Mouse (Mus musculus): Measurements from ENCODE around the gene Myadml2.
A peak's percentile ranks its signal among the peaks of the same experiment; 100 is the strongest.

Myadml2 gene

DNA sequence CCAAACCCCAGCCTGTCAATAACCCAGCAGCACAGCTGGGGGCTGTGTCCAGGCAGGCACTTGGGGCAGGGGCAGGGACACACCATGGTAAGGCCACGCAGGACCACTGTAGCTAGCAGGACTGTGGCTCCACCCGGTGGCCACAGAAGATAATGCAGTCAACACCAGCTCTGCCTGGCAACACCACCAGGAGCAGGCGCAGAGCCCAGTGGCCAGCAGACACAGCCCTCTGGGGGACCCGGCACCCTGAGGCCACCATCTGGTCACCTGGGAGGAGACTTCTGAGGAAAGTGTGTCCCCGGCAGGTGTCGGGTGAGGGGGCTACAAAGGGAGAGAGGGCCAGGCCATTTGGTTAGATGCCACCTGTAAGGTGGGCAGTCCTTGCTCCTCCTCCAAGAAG, 35.2 kb downstream of the Myadml2 start:
- ATAC-seq (ENCODE audit: low TSS enrichment), result 0 out of 2 replicates have a peak, but pooled peaks have one; percentile 21

DNA sequence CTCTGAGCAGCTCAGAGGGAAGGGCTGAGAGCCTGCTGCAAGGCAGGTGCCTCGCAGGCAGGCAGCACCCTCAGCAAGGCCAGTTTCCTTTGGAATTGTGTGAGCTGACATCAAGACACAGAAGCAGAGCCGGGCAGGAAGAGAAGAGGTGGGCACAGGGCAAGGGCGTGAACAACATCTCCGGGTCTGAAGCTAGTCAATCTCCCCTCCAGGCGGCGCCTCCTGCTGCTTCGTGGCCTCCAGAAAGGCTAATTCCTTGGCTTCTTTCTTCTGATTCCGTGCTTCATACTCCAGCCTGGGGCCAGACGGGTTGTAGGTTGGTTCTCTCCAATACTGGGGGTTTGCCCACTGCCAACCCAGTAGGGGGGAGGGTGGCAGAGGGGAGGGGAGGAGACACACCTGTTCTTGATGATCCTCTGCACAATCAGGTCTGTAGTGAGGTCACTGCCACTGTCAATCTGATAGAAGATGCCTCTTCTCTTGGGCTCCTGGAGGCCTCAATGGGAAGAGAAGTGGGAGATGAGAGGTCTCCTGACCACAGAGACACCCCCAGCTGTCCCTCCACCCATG, 37.4 kb downstream of the Myadml2 start:
- ATAC-seq (ENCODE audit: low TSS enrichment), result no peak

DNA sequence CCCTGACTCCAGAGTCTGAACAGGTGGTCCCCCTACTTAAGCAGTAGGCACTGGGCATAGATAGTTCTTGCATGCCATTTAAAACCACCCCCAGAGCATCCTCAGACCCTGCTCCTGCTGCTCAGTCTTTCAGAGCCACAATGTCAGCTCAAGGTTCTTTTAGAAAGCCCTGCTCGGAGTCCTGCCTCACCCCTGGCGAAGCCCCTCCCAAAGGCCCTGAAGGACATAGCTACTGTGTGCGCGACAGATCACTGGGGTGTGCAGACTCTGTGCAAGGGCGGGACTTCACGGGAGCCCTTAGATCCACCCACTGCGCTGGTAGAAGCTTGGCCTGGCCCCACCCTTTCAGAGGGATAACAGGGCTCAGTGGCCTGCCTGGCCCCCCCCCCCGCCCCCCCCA, 38.7 kb downstream of the Myadml2 start:
- peak; percentile 12; the same call in 1 of the 2 replicates for ATAC-seq (ENCODE audit: low TSS enrichment)

DNA sequence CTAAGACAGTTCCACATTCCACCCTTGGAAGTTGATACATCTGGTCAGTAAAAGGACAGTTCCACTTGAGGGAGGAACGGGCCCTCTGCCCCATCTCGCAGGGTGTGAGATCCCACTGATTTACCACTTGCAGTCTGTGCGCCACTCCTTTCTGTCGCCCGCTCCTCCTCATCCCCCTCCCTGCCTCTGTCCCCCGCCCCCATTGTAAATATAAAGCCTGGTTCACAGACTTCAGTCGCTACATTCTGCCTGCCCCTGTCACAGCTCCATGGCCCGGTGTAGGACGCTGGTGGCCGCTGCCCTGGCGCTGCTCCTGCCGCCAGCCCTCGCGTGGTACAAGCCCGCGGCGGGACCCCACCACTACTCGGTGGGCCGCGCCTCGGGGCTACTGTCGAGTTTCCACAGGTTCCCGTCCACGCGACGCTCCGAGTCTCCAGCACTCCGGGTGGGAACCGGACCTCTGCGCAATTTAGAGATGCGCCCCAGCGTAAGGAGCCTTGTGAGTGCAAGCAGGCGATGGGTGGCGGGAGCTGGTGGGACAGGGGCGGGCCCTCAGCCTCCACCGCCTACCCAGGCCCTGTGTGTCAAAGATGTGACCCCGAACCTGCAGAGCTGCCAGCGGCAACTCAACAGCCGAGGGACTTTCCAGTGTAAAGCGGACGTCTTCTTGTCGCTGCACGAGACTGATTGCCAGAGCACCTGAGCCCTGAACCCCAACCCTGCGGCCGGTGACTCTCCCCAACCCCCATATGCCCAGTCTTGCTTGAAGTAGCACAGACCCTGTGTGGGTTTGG, 39.5 kb downstream of the Myadml2 start, which contains the start of gene Npb:
Npb (plus strand) TSS at position 237 of the 794 bp plus-strand sequence.
- no peak for ATAC-seq (ENCODE audit: low TSS enrichment)

DNA sequence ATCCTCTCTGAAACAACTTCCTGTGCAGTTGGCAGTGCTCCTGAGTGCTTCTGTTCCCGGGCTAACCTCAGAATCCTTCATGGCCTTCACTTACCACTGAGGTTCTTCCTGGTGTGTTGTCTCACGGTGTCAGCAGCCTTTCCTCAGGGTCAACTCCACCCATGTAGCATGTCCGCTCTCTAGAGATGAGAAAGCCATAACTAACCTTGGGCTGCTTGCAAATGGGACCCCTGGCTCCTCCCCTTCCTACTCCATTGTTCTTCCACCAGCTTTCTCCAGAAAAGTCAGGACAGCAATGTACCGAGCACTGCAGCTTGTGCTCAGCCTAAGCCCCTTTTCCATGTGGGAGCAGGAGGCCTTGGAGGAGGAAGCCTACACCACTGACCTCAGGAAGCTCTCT, 41.2 kb downstream of the Myadml2 start:
- ATAC-seq (ENCODE audit: low TSS enrichment), result no peak

DNA sequence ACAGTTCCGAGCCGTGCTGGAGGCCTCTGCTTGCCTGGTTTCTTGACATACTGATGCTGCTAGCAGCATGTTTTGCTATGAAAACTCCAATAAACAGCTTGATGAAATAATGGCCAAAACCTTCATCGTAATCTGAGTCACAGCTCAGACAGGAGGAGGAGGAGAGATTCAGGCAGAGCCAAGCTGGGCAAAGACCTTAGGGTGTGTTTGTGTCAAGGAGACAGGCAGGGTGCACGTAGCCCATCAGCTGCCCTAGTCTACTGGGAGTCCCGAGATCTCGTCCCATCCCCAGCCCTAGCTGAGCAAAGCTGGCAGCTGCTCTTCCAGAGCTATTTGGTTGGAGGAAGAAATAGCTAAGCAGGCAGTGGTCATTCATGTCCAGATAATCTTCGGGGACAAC, 42.3 kb downstream of the Myadml2 start:
- no peak for ATAC-seq (ENCODE audit: low TSS enrichment)

DNA sequence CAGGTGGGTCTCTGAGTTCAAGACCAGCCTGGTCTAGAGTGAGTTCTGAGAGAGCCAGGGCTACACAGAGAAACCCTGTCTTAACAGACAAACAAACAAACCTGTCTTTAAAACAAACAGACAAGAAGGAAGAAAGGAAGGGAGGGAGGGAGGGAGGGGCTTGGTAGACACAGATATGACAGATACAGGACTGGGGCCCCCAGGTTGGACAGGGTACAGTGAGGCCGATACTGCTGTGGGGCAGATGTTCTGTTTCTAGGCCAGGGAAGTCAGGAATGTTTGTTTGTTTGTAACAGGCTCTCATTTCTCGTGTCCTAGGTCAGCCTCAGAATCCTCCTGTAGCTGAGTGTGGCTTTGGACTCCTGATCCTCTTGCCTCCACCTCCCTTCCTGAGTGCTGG, 44.4 kb downstream of the Myadml2 start:
- ATAC-seq (ENCODE audit: low TSS enrichment), result no peak

DNA sequence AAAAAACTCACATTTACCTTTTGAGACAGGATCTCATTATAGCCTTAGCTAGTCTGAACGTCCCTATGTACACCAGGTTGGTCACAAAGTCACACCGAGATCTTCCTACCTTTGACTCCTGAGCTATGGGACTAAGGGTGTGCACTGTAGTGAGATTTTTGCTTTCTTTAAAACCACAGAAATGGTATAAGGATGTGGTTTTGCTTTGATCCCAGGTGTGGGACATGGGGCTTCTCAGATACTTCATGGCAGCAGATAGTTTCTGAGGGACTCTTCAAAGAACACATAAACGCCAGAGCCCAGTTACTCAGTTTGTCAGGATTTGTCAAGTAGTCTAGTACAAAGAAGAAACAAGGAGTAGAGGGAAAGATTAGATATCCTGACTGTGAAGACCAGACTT, 47.2 kb downstream of the Myadml2 start:
- ATAC-seq (ENCODE audit: low TSS enrichment), result no peak

DNA sequence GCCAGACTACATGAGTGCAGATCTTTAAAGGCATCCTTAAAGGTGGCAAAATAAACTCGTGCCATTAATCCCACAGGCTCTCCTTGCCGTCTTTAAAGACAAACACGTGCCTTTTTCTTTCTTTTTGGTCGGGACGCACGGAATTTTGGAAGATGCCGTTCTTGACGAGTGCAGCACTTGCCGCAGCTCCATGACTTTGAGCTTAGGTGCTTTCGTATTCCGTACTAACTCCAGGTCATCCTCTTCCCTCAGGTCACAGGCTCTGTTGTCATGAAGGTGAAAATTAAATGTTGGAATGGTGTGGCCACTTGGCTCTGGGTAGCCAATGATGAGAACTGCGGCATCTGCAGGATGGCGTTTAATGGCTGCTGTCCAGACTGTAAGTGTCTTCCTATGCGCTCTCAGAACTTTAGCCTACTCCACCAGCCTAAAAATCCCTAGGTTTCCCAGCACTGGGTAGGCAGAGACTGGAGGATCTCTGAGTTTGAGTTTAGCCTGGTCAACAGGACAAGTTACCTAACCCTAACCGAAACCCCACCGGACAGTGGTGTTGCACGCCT, 48.9 kb downstream of the Myadml2 start:
- ATAC-seq (ENCODE audit: low TSS enrichment), result no peak

DNA sequence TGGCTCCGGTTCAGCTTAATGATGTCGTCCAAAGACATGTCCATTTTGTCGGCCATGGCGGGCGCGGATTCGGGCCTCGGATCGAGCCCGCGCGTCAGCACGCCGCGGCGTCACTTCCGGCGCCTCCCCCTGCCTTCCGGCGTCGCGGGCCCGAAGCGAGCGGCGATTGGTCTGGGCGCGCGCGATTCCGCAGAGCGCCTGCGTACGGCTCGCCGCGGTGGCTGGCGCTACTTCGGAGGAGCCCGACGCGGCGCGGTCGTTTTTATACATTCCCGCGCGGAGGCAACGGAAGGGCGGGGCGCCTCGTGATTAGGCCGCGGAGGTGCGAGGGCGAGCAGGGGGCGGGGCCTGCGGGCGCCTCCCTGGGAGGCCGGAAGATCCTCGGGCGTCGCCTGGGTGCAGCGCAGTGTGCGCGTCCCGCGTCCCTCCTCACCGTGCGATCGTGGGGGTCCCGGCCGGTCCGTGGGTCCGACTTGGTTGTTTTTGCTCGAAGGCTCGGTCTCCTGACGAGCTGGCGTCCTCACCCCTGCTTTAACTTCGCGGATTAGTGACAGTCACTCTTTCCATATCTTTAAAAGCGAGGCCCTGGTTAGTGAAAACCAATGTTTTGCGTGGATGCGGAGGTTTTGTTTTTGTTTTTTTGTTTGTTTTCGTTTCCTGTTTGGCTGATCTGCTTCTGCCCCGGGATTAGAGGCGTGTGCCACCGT, 49.5 kb downstream of the Myadml2 start, which contains the start of the genes Alyref and Anapc11:
Alyref (minus strand) TSS at position 83 of the 707 bp plus-strand sequence.
Anapc11 (plus strand) TSS at position 139 of the 707 bp plus-strand sequence.
- ATAC-seq (ENCODE audit: low TSS enrichment), result peak; percentile 99

DNA sequence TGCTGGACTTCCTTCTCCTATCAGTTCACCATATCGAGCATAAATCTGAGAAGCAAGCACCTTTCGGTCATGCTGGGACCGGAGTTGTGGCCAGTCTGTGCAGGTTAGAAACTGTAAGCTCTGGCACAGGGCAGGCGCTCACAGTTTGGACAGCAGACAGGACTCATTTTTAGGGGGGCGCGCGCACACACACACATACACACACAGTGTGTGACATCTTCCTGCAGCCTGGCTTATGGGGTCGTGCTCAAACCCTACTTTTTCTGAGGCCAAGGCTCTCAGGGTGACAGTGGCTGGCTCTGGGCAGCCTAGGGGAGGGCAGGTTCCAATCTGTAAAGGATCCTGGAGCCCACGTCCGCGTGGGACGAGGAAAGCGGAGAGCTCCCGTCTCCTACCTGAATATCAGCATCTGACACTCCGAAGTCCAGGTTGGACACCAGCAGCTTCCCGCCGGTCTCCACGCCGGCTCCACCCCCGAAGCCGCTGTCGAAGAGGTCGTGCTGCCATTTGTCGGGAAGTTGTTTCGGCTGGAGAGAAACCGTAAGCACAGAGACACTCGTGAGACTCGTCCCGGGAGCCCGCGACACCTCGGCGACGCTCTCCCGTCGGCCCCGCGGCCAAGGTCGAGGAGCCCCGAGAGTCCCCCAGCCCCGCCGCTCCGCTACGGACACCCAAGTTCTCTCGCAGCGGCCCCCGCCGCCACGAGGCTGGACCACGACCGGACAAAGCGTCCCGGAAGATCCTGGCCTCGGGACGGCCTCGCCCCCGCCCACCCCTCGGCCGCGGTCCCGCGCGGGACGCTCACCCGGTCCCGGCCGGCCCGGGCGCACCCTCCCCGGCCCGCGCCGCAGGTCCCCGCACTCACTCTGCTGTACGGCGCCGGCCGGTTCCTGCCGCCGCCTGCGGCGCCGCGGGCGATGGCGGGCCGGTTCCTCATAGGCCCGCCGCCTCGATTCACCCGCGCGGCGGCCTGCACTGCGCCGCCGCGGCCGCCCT, 50.4 kb downstream of the Myadml2 start:
- no peak; the same call in 1 of the 2 replicates for ATAC-seq (ENCODE audit: low TSS enrichment)
